11 mouse cellular contexts compared by ENCODE assay signal in the genomic region with DNA sequence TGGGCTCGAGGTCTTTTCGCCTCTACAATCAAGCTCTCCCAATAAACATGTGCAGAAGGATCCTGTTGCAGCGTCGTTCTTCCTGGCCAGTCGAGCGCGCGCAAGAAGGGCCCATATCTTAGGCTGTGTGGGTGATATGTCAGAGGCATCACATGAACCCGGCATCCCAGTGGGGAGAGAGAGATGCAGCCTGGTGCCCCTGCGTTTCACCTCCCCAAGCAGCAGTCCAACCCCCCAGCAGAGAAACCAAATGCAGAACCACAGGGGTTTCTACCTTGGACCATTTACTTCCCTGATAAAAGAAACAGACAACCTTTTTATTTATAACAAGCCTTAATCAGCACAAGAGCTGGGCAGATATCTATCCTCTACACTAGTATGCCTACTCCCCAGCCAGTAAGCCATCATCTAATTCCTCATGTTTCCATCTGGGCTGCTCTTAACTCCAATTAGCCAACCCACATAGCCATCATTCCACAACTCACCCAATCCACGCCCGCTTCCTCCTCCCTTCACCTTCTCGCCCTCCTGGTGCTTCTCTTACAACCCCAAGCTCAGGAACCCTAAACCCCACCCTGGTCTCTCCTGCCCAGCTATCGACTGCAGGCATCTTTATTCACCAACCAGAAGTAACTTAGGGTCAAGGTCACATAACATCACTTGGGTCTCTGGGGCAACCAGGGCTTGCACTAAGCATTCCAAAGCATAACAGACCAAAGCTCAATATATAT. TPM values are rescaled to one million over a fixed set of nuclear protein-coding genes. Genes with fewer than 3 reads are reported as not detected.
DNase-seq lines count a peak whose midpoint lies in the region; ATAC-seq and TF ChIP-seq lines count a peak whose summit lies in the region.
"Had no signal": no experiment of that assay in that cellular context is flagged by ENCODE, and none has a peak within 500 bp of the region (broad histone marks: within the 10 kb centered on the region; RNA-seq: fewer than 3 reads in every experiment).

No protein-coding gene starts in this region.

- 76% methylated on average over 13 of the region's 14 CpGs for WGBS in kidney, embryonic 15.5 days
- WGBS in limb, embryonic 10.5 days = 93% methylated on average over 12 of the region's 14 CpGs
- WGBS in cerebellum, adult 2 months = 84% methylated on average over 13 of the region's 14 CpGs

- H3K27ac ChIP-seq in kidney, embryonic 15.5 days = no peak overlapping the region
- H3K27ac ChIP-seq in CH12.LX (ENCODE audit: insufficient read depth, low read depth) (no peak overlapping the region), MEL (ENCODE audit: control insufficient read depth, low read depth, low read length) (peak overlapping the region; percentile 99)
- no peak overlapping the region for H3K27ac ChIP-seq in limb, embryonic 10.5 days
- no peak overlapping the region for H3K27ac ChIP-seq in cerebellum, adult 2 months (ENCODE audit: insufficient read depth, low read length)

- no peak for TF ChIP-seq CTCF in CH12.LX (conservative IDR thresholded peaks at IDR 0.05 in 1 of 2, IDR thresholded peaks at IDR 0.05 in 1 of 2; ENCODE audit: low read depth in 2 of 2, low read length in 2 of 2)
- TF ChIP-seq CTCF in MEL (IDR thresholded peaks at IDR 0.05 in 2 of 3, conservative IDR thresholded peaks at IDR 0.05 in 1 of 3; ENCODE audit: control insufficient read depth in 1 of 3, insufficient read depth in 1 of 3, low read depth in 2 of 3, low read length in 3 of 3, poor library complexity in 1 of 3, severe bottlenecking in 1 of 3) = no peak
- TF ChIP-seq CTCF in cerebellum, adult 2 months (IDR thresholded peaks at IDR 0.05; ENCODE audit: borderline replicate concordance, insufficient read depth, low read depth, low read length) = no peak

- H3K9me3 ChIP-seq in kidney, embryonic 15.5 days (replicated peaks) = no peaks in the 10 kb centered on the region
- H3K9me3 ChIP-seq in CH12.LX (replicated peaks; ENCODE audit: low read length) = peaks cover 36% of the 10 kb centered on the region
- H3K9me3 ChIP-seq in MEL (replicated peaks; ENCODE audit: insufficient read depth, low read length) = no peaks in the 10 kb centered on the region
- no peaks in the 10 kb centered on the region for H3K9me3 ChIP-seq in limb, embryonic 10.5 days (replicated peaks)

- dilution Hi-C loops in CH12.LX (cut with MboI; ENCODE audit: extremely low pct_ligation_motif_present, extremely low pct_unique_long_range_greater_than_20kb, low sequenced_read_pairs) = no loop called here

- H3K4me3 ChIP-seq in kidney, embryonic 15.5 days (replicated peaks) = no peak overlapping the region
- H3K4me3 ChIP-seq in CH12.LX (replicated peaks in 1 of 3; ENCODE audit: low read depth in 2 of 3, low read length in 2 of 3, poor library complexity in 1 of 3) (peak overlapping the region in 1 of 3 experiments; percentile 59), MEL (ENCODE audit: control insufficient read depth in 1 of 2, insufficient read depth in 1 of 2, low read depth in 2 of 2, low read length in 2 of 2) (peak overlapping the region; percentile 70 to 86)
- 0 out of 2 replicates have a peak overlapping the region, but pooled peaks have one; percentile 13 for H3K4me3 ChIP-seq in limb, embryonic 10.5 days
- H3K4me3 ChIP-seq in cerebellum, adult 2 months (replicated peaks; ENCODE audit: insufficient read depth, low read depth, low read length) = no peak overlapping the region

- TF ChIP-seq POLR2A in CH12.LX (IDR thresholded peaks at IDR 0.05; ENCODE audit: low read depth, low read length) (peak; percentile 71), MEL (IDR thresholded peaks at IDR 0.05; ENCODE audit: control insufficient read depth in 1 of 2, insufficient read depth in 1 of 2, low read depth in 1 of 2, low read length in 2 of 2, poor library complexity in 1 of 2) (peak; percentile 29 to 64; a peak in 1 of 4 replicates)
- TF ChIP-seq POLR2A in cerebellum, adult 2 months (IDR thresholded peaks at IDR 0.05; ENCODE audit: borderline replicate concordance, insufficient read depth, low read length) = no peak

- in situ Hi-C loops in CH12.LX (cut with MboI; ENCODE audit: low pct_ligation_motif_present, low pct_unique_long_range_greater_than_20kb, low sequenced_read_pairs) = no loop called here

- TF ChIP-seq EP300 in CH12.LX (IDR thresholded peaks at IDR 0.05; ENCODE audit: low read length) (no peak), MEL (IDR thresholded peaks at IDR 0.05; ENCODE audit: low read depth in 1 of 2, low read length in 2 of 2) (no peak)

- DNase-seq in kidney, adult 9 months = no peak
- DNase-seq in CH12.LX (ENCODE audit: extremely low read depth) (no peak), MEL (ENCODE audit: low read depth, low spot score) (peak; percentile 73)
- no peak for DNase-seq in limb, embryonic 10.5 days (ENCODE audit: low spot score)
- DNase-seq in urinary bladder, adult 18-20 months (ENCODE audit: low spot score in 2 of 2) = no peak
- no peak for DNase-seq in cerebellum, adult 2 months
- DNase-seq: gastrocnemius, postnatal 10 days; kidney, postnatal 10 days; thymus, postnatal 36 days had no signal

- H3K4me1 ChIP-seq in kidney, embryonic 15.5 days = peaks cover 31% of the 10 kb centered on the region
- H3K4me1 ChIP-seq in CH12.LX (ENCODE audit: control insufficient read depth in 1 of 2, insufficient read depth in 2 of 2) = peaks cover 4 to 5% of the 10 kb centered on the region in 2 experiments; a peak in 1 of 4 replicates
- no peaks in the 10 kb centered on the region for H3K4me1 ChIP-seq in MEL (ENCODE audit: control insufficient read depth in 1 of 2, insufficient read depth in 2 of 2, low read length in 2 of 2)
- H3K4me1 ChIP-seq in limb, embryonic 10.5 days = peaks cover 25% of the 10 kb centered on the region
- H3K4me1 ChIP-seq in cerebellum, adult 2 months (ENCODE audit: control insufficient read depth, insufficient read depth, low read length) = no peaks in the 10 kb centered on the region

- H3K9ac ChIP-seq in kidney, embryonic 15.5 days = 0 out of 2 replicates have a peak overlapping the region, but pooled peaks have one; percentile 14
- H3K9ac ChIP-seq in CH12.LX (ENCODE audit: insufficient read depth, low read depth) (no peak overlapping the region), MEL (ENCODE audit: control insufficient read depth, low read depth, low read length, poor library complexity, severe bottlenecking) (peak overlapping the region; percentile 98)

- no peaks in the 10 kb centered on the region for H3K79me2 ChIP-seq in CH12.LX (replicated peaks; ENCODE audit: control insufficient read depth, extremely low read depth, insufficient read depth, poor library complexity, severe bottlenecking)
- peaks cover 41% of the 10 kb centered on the region for H3K79me2 ChIP-seq in MEL (ENCODE audit: control insufficient read depth, insufficient read depth, low read length, poor library complexity)

- peak overlapping the region; percentile 23 for H3K4me2 ChIP-seq in kidney, embryonic 15.5 days
- no peak overlapping the region for H3K4me2 ChIP-seq in CH12.LX (ENCODE audit: insufficient read depth, low read depth, poor library complexity, severe bottlenecking)

- no peaks in the 10 kb centered on the region for H3K27me3 ChIP-seq in kidney, embryonic 15.5 days
- H3K27me3 ChIP-seq in CH12.LX (replicated peaks) (no peaks in the 10 kb centered on the region), MEL (ENCODE audit: control insufficient read depth in 1 of 2, insufficient read depth in 2 of 2, low read length in 2 of 2) (no peaks in the 10 kb centered on the region)
- no peaks in the 10 kb centered on the region for H3K27me3 ChIP-seq in limb, embryonic 10.5 days (ENCODE audit: low read depth, poor library complexity, severe bottlenecking)
- H3K27me3 ChIP-seq in cerebellum, adult 2 months (ENCODE audit: control insufficient read depth, insufficient read depth, low read length) = no peaks in the 10 kb centered on the region

- peaks cover 45% of the 10 kb centered on the region for H3K36me3 ChIP-seq in kidney, embryonic 15.5 days
- H3K36me3 ChIP-seq in CH12.LX (replicated peaks in 1 of 2; ENCODE audit: control insufficient read depth in 1 of 2, insufficient read depth in 1 of 2, low read length in 1 of 2) (peaks cover 46 to 58% of the 10 kb centered on the region in 2 experiments), MEL (ENCODE audit: control insufficient read depth in 1 of 2, insufficient read depth in 2 of 2, low read length in 2 of 2) (no peaks in the 10 kb centered on the region; a peak in 2 of 4 replicates)
- peaks cover 61% of the 10 kb centered on the region for H3K36me3 ChIP-seq in limb, embryonic 10.5 days

- TF ChIP-seq RAD21 in CH12.LX (IDR thresholded peaks at IDR 0.05; ENCODE audit: low read depth, low read length) (no peak), MEL (IDR thresholded peaks at IDR 0.05; ENCODE audit: low read depth, low read length) (no peak)

- no peak for ATAC-seq in kidney, embryonic 15.5 days (replicated peaks; ENCODE audit: low FRiP score)

RNA-seq across cellular contexts. Expression of gene Vars, which starts 4.2 kb away (rescaled TPM):
- polyA plus RNA-seq in kidney, embryonic 15.5 days (2015; fragmentation: Nextera tagmentation; extraction: Ambion mirVana) = 128 and 140 TPM in 2 replicates
- 238 and 277 TPM in 2 replicates for total RNA-seq in CH12.LX (2012; rRNA removed)
- 90.3 and 97.4 TPM in 2 replicates for total RNA-seq in CH12.LX (2014; rRNA removed)
- 253 and 280 TPM in 2 replicates for polyA plus RNA-seq in CH12.LX (2012; ENCODE audit: insufficient read length, low read depth)
- total RNA-seq in MEL (2012; rRNA removed) = 149 and 158 TPM in 2 replicates
- polyA plus RNA-seq in MEL (2012; ENCODE audit: insufficient read depth in 1 of 2, insufficient read length in 2 of 2, low read depth in 1 of 2, low replicate concordance in 2 of 2, missing spikeins in 1 of 2) = 100 to 1,000 TPM in 1 of 2 experiments, not detected in 1; 251 TPM
- 222 and 267 TPM in 2 replicates for polyA plus RNA-seq in limb, embryonic 10.5 days (2016; fragmentation: Nextera tagmentation; extraction: Ambion mirVana)
- 65.3 and 77.0 TPM in 2 replicates for polyA plus RNA-seq in cerebellum, adult 2 months (2012; rRNA removed)

RNA-seq across cellular contexts. Expression of gene Lsm2, which starts 14.9 kb away (rescaled TPM):
- 229 and 231 TPM in 2 replicates for polyA plus RNA-seq in kidney, embryonic 15.5 days (2015; fragmentation: Nextera tagmentation; extraction: Ambion mirVana)
- total RNA-seq in CH12.LX (2012; rRNA removed) = 104 and 120 TPM in 2 replicates
- total RNA-seq in CH12.LX (2014; rRNA removed) = 134 and 135 TPM in 2 replicates
- polyA plus RNA-seq in CH12.LX (2012; ENCODE audit: insufficient read length, low read depth) = 274 and 345 TPM in 2 replicates
- 50.6 and 57.9 TPM in 2 replicates for total RNA-seq in MEL (2012; rRNA removed)
- 100 to 1,000 TPM in 1 of 2 experiments, not detected in 1; 180 TPM for polyA plus RNA-seq in MEL (2012; ENCODE audit: insufficient read depth in 1 of 2, insufficient read length in 2 of 2, low read depth in 1 of 2, low replicate concordance in 2 of 2, missing spikeins in 1 of 2)
- 320 and 365 TPM in 2 replicates for polyA plus RNA-seq in limb, embryonic 10.5 days (2016; fragmentation: Nextera tagmentation; extraction: Ambion mirVana)
- polyA plus RNA-seq in cerebellum, adult 2 months (2012; rRNA removed) = 56.2 and 63.7 TPM in 2 replicates

RNA-seq across cellular contexts. Expression of gene Vwa7, which starts 19.8 kb away (rescaled TPM):
- polyA plus RNA-seq in kidney, embryonic 15.5 days (2015; fragmentation: Nextera tagmentation; extraction: Ambion mirVana) = 0.19 and 0.29 TPM in 2 replicates
- total RNA-seq in CH12.LX (2012; rRNA removed) (0.42 and 0.46 TPM in 2 replicates), CH12.LX (2014; rRNA removed) (0.07 TPM in 1 of 2 replicates, not detected in the other), MEL (2012; rRNA removed) (9.7 and 10.4 TPM in 2 replicates)
- polyA plus RNA-seq in CH12.LX (2012; ENCODE audit: insufficient read length, low read depth) (0.94 and 1.2 TPM in 2 replicates), MEL (2012; ENCODE audit: insufficient read depth in 1 of 2, insufficient read length in 2 of 2, low read depth in 1 of 2, low replicate concordance in 2 of 2, missing spikeins in 1 of 2) (1 to 10 TPM in 1 of 2 experiments, not detected in 1; 9.8 TPM)
- polyA plus RNA-seq in limb, embryonic 10.5 days (2016; fragmentation: Nextera tagmentation; extraction: Ambion mirVana) = 0.15 and 0.23 TPM in 2 replicates
- 25.5 and 30.1 TPM in 2 replicates for polyA plus RNA-seq in cerebellum, adult 2 months (2012; rRNA removed)
- total RNA-seq: monocyte, adult 5-6 weeks had no signal

RNA-seq across cellular contexts. Expression of gene Hspa1l, which starts 24.1 kb away (rescaled TPM):
- 0.81 and 1.6 TPM in 2 replicates for polyA plus RNA-seq in kidney, embryonic 15.5 days (2015; fragmentation: Nextera tagmentation; extraction: Ambion mirVana)
- total RNA-seq in CH12.LX (2012; rRNA removed) = 0.30 and 0.38 TPM in 2 replicates
- not detected in 2 replicates for total RNA-seq in CH12.LX (2014; rRNA removed)
- polyA plus RNA-seq in CH12.LX (2012; ENCODE audit: insufficient read length, low read depth) = 1.1 and 1.4 TPM in 2 replicates
- total RNA-seq in MEL (2012; rRNA removed) = 0.07 and 0.15 TPM in 2 replicates
- polyA plus RNA-seq in MEL (2012; ENCODE audit: insufficient read depth in 1 of 2, insufficient read length in 2 of 2, low read depth in 1 of 2, low replicate concordance in 2 of 2, missing spikeins in 1 of 2) = 1 to 10 TPM in 1 of 2 experiments, not detected in 1; 1.6 TPM
- polyA plus RNA-seq in limb, embryonic 10.5 days (2016; fragmentation: Nextera tagmentation; extraction: Ambion mirVana) = 0.58 and 0.85 TPM in 2 replicates
- 0.49 and 0.89 TPM in 2 replicates for polyA plus RNA-seq in cerebellum, adult 2 months (2012; rRNA removed)

RNA-seq across cellular contexts. Expression of gene Hspa1a, which starts 24.6 kb away (rescaled TPM):
- 7.8 and 8.4 TPM in 2 replicates for polyA plus RNA-seq in kidney, embryonic 15.5 days (2015; fragmentation: Nextera tagmentation; extraction: Ambion mirVana)
- total RNA-seq in CH12.LX (2012; rRNA removed) (not detected in 2 replicates), CH12.LX (2014; rRNA removed) (not detected in 2 replicates), MEL (2012; rRNA removed) (0.07 TPM in 1 of 2 replicates, not detected in the other)
- polyA plus RNA-seq in CH12.LX (2012; ENCODE audit: insufficient read length, low read depth) (not detected in 2 replicates), MEL (2012; ENCODE audit: insufficient read depth in 1 of 2, insufficient read length in 2 of 2, low read depth in 1 of 2, low replicate concordance in 2 of 2, missing spikeins in 1 of 2) (not detected)
- polyA plus RNA-seq in limb, embryonic 10.5 days (2016; fragmentation: Nextera tagmentation; extraction: Ambion mirVana) = 1.1 and 1.4 TPM in 2 replicates
- 10.5 and 14.9 TPM in 2 replicates for polyA plus RNA-seq in cerebellum, adult 2 months (2012; rRNA removed)

Comparison
In these comparisons a context has a peak if more than half of its experiments do, and no peak if none do; other contexts are left out.
1. H3K4me3 ChIP-seq: peak in MEL (2 of 2) and limb, embryonic 10.5 days (single experiment); none in kidney, embryonic 15.5 days (single experiment) and cerebellum, adult 2 months (single experiment).